Mouse (Mus musculus) T-helper 17 cell (primary cell): Measurements from ENCODE around the gene Olfr1276.

ENCODE experiments used
- in situ Hi-C, 2 experiments: fragments of 300-600 bp; cut with MboI, MseI; formaldehyde crosslinking; loops; 1 replicate in 1 of 2; 2 replicates in 1 of 2; pipeline ENCODE4 v1.15.1; 2025; ENCODE audit warnings: high pct_unique_total_duplicates in 2 of 2

The Olfr1276 gene

DNA sequence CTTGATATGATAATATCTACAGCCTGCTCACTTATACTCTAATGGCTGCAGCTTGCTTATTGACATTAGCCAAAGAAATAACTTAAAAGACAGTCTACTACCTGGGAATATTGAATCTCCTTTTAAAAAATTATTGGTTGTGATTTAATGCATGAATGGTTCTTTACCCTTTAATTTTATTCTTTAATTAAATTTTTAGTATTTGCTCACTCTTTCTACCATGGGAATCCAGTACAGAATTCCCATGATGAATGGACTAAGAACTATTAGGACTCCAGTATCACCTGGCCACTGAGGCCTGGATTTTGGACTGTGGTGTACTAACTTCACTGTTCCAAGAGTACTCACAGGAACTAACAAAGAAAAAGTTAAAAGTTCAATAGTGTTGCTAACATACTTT is at the start of gene Olfr1276:
TSS of gene Olfr1276 (plus strand) at position 301 of the 400 bp plus-strand sequence.
- in situ Hi-C loops: no loop called here

DNA sequence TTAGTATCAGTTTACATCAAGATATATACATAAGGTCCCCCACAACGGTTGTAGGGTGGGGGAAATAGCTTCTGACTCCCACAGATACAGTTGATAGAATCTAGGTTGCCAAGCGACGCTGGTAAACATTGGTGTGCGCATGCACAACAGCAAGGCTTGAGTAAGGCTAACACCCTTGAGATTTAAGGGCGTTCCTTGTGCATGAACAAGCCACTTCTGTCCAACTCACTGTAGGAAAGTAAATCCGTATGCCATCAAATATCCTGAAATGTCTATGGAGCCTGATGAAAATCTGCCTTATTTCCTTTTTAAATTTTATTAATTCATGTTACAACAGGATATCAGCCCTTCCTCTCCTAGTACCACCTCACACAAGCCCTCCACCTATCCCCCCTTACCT is 24.8 kb upstream of the Olfr1276 start, which contains the start of gene 4930430A15Rik:
TSS of gene 4930430A15Rik (minus strand) at position 101 of the 400 bp plus-strand sequence.
- in situ Hi-C loops: no loop called here

DNA sequence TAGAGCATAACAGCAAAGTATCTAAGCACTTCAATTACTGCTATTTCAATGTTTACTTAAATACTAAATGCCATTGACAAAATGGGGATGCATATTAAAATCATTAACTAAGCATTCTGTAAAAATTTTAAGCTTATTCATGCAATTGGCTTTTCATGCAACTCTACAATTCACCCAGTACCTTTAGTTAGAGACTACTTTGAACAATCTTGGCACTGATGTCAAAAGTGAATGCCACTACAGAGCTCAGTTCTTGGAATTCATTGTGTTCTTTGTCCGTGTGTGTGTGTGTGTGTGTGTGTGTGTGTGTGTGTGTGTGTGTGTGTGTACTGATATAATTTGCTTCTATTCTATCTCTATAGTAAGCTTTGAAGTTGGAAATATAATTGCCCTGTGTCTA is 19.1 kb upstream of the Olfr1276 start, which contains the start of gene Olfr1275:
TSS of gene Olfr1275 (minus strand) at position 101 of the 400 bp plus-strand sequence.
- in situ Hi-C loops: no loop called here

GRCm38 (mm10) chr2:111274006-111274405 is 19.7 kb downstream of the Olfr1276 start, which contains the start of gene Olfr1277:
Gene Olfr1277, minus strand, starts transcription at chr2:111274106.
- in situ Hi-C loops: no loop called here

GRCm38 (mm10) chr2:111289836-111290235 is 35.5 kb downstream of the Olfr1276 start, which contains the start of gene Olfr1278:
Gene Olfr1278, plus strand, starts transcription at chr2:111290136.
- in situ Hi-C loops: no loop called here

DNA sequence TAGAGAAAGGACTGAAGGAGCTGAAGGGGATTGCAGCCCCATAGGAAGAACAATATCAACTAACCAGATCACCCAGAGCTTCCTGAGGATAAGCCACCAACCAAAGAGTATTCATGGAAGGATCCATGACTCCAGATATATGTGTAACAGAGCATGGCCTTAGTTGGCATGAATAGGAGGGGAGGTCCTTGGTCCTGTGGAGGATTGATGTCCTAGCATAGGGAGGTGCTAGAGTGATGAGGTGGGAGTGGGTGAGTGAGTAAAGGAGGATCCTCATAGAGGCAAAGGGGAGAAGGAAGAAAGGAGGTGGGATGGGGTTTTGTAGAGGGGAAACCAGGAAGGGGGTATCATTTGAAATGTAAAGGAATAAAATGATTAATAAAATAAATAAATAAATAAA is 44.2 kb downstream of the Olfr1276 start:
- in situ Hi-C loops: no loop called here

DNA sequence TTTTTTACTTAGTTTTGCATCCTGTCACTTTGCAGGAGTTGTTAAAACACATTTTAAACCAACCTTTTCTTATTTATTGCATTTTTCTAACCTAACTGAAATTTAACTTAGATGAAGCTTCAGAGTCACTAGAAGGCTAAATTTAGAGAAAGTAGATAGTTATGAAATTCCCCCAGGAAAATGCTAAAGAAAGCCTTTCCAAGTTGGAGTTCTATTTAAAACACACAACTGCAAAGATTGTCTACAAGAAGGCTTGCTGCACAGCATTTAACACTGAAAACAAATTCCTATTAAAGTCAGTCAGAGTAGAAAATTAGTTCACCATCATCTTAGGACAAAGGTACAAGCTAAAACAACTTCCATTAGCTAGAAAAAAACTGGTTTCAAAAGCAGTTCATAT is 46.1 kb downstream of the Olfr1276 start, which contains the start of gene Olfr1279:
TSS of gene Olfr1279 (plus strand) at position 262 of the 400 bp plus-strand sequence.
- in situ Hi-C loops: no loop called here
